Mouse (Mus musculus) central nervous system, embryonic 14 days (tissue): ENCODE measurements around the gene Gpat3. TPM values are rescaled to one million over a fixed set of nuclear protein-coding genes. Genes with fewer than 3 reads are reported as not detected.

Experiments used
- polyA plus RNA-seq: library from polyadenylated mRNA; depleted of rRNA; stranded (reverse); fragments of >200 nt; gene quantifications from 2 replicates; pipeline ENCODE4 v1.2.3, GENCODE M21; 2012; rRNA removed

Gpat3 gene
- 0.22 and 0.43 TPM in 2 replicates for polyA plus RNA-seq

DNA sequence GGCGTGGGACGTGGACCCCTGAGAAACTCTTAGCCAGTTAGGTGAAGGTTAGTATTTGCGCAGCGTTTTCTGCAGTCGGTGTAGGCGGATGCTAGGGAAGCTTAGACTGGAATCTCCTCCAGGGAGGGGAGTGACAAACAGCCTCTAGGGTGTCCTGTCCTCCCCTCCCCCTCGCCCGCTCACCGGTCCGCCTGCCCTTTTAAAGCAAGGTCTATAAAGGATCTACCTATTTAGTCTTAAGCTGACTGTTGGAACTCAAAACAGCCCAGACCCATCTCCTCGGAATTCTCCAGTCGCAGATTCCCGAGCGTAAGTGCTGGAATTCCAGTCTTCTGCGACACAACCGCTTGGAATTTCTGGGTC is at the start of gene Gpat3:
Gpat3 (plus strand) TSS at position 229 of the 363 bp plus-strand sequence.

DNA sequence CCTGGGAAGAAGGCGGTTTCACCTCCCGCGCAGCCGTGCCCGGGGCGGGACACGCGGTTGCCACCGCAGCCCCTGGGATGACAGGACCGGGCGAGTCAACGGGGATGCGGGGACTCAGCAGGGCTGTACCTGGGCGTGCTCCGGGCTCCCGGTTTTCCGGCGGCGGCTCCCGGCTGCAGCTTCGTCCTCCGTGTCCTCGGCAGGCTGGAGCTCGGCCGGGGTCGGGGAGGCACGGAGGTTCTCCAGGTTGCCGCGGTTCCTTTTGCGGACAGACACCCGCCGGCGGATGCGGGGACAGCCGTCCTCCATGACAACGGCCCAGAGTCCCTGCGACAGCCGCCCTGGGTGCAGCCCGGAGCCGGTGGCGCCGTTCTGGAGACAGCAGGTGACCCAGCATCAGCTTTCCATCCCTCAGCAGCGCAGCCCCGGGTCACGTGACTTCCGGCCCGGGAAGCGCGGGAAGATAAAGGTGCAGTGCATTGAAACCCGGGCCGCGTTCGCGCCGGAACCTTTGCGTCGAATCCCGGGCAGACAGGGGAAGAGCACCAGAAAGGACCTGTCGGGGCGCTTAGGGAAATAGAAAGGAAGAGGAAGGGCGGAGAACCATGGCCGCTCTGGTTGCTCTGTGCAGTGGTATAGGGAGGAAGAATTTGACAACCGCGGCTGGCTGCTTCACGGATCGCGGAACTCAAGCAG is 47.2 kb upstream of the Gpat3 start, which contains the start of the genes Helq and Mrps18c:
Helq (minus strand) TSS at position 434 of the 696 bp plus-strand sequence.
Mrps18c (plus strand) TSS at position 463 of the 696 bp plus-strand sequence.

DNA sequence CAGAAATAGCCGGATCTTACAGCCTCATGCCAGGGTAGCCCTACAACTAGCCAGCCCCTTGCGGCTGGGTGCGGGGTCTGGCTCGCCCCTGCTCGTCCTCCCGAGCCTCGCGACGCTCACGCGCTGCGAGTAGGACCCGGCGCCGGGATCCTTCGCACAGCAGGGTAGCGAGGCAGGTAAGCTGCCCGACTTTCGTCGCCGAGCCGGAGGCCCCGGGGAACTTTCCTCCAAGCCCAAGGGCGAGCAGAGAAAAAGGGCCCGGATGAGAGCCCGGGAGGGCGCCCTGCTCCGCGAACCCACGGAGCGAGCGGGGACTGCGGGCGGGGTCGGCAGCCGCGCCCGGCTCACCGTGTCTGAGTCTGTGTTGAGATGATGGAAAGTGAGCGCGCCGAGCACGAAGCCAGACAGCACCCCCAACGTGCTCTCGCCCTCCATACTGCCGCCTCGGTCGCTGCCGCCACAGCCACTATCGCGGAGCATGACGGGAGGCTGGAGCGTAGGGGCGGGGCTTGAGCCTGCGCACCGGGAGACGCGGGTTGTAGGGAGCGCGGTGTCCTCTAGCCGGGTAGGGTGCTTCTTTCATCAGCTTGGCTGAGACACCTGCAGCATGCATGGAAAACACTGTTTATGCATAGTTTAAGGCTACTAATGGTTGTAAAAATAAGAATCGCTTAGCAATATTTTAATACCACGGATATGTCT is 24.9 kb upstream of the Gpat3 start, which contains the start of gene Abraxas1:
Abraxas1 (minus strand) TSS at position 483 of the 702 bp plus-strand sequence.

Other genes with a start within 250 kb of the Gpat3 start
- 75.8 and 76.3 TPM in 2 replicates for gene Coq2, start 170.6 kb upstream of the Gpat3 start, polyA plus RNA-seq
- gene Hpse, start 126.0 kb upstream of the Gpat3 start, polyA plus RNA-seq, result 0.97 and 1.3 TPM in 2 replicates
- 33.1 and 38.5 TPM in 2 replicates for gene Helq, start 47.1 kb upstream of the Gpat3 start, polyA plus RNA-seq
- gene Mrps18c, start 47.1 kb upstream of the Gpat3 start, polyA plus RNA-seq, result 72.4 and 78.0 TPM in 2 replicates
- 11.5 and 12.4 TPM in 2 replicates for gene Abraxas1, start 24.7 kb upstream of the Gpat3 start, polyA plus RNA-seq